Mouse (Mus musculus) embryo, embryonic 9.5 days (tissue): Measurements from ENCODE around the gene Gm14393.
"Not testable (repeated sequence)": the region's sequence is repeated elsewhere in the genome, so short reads cannot be mapped to it uniquely, and the experiment has no call there.

ENCODE experiments used
- DNase-seq: peaks from one replicate; pipeline ENCODE4 v3.0.0-alpha.2; 2017; ENCODE audit errors: extremely low spot score

Gm14393 gene

GRCm38 (mm10) chr2:175067681-175068261 lies at the start of gene Gm14393:
Gm14393 (minus strand) TSS chr2:175067781.
- DNase-seq, result not testable (repeated sequence)

GRCm38 (mm10) chr2:175044268-175044667 lies 23.3 kb downstream of the Gm14393 start:
- not testable (repeated sequence) for DNase-seq
